Mouse (Mus musculus): ENCODE measurements around the gene Gm21698. TPM values are rescaled to one million over a fixed set of nuclear protein-coding genes. Genes with fewer than 3 reads are reported as not detected.
A peak's percentile ranks its signal among the peaks of the same experiment; 100 is the strongest.
"Not testable (repeated sequence)": the region's sequence is repeated elsewhere in the genome, so short reads cannot be mapped to it uniquely, and the experiment has no call there.

Gene Gm21698
- 0.11 TPM in 1 of 2 replicates, not detected in the other for polyA plus RNA-seq (2015; fragmentation: Nextera tagmentation; extraction: Ambion mirVana)

DNA sequence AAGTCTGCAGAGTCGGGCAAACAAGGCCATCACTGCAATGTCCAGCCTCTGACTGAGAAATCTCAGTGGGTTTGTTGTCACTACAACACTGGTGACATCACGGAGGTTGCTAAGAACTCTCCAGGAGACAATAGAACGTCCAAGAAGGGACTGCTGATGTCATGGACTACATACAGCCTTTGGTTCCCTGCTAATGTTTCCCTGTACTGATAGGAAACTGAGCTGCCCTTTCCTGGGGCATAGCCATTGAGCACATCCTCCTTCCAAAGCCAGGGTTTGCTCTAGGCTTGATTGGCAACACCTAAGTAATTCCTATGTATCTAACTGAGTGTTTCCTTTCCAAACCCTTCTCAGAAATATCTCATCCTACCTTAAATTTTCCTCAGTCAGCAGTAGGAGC lies at the start of gene Gm21698:
Gene Gm21698, minus strand, starts transcription at position 101 of the 400 bp plus-strand sequence.
- H3K27ac ChIP-seq; H3K36me3 ChIP-seq; H3K4me2 ChIP-seq; H3K9ac ChIP-seq; H3K4me3 ChIP-seq; H3K27me3 ChIP-seq; ATAC-seq (replicated peaks; ENCODE audit: insufficient number of reproducible peaks, insufficient read depth, low FRiP score, low read depth); H3K4me1 ChIP-seq (replicated peaks); H3K9me3 ChIP-seq (replicated peaks): not testable (repeated sequence)
- WGBS: no CpG with 5 or more reads among the region's 3 CpGs

- H3K4me1 ChIP-seq (replicated peaks); H3K4me3 ChIP-seq; H3K36me3 ChIP-seq; H3K4me2 ChIP-seq; H3K27me3 ChIP-seq; H3K9ac ChIP-seq; ATAC-seq (replicated peaks; ENCODE audit: insufficient number of reproducible peaks, insufficient read depth, low FRiP score, low read depth); H3K9me3 ChIP-seq (replicated peaks); H3K27ac ChIP-seq: not testable (repeated sequence)
- WGBS: no CpG with 5 or more reads among the region's 3 CpGs
Measured at GRCm38 (mm10) chr5:26022816-26023215, 34.4 kb upstream of the Gm21698 start, which contains the start of gene Gm5862. TSS of gene Gm5862 (minus strand) at chr5:26022916.

GRCm38 (mm10) chr5:26007697-26008096 lies 19.2 kb upstream of the Gm21698 start:
- 48% methylated on average over 7 of the region's 7 CpGs for WGBS
- not testable (repeated sequence) for ATAC-seq (replicated peaks; ENCODE audit: insufficient number of reproducible peaks, insufficient read depth, low FRiP score, low read depth); H3K9ac ChIP-seq; H3K4me3 ChIP-seq; H3K36me3 ChIP-seq; H3K27ac ChIP-seq; H3K9me3 ChIP-seq (replicated peaks); H3K4me1 ChIP-seq (replicated peaks)
- peak overlapping the region; percentile 58; the same call in 1 of the 2 replicates for H3K4me2 ChIP-seq
- H3K27me3 ChIP-seq: peaks cover 11% of the 10 kb centered on the region

DNA sequence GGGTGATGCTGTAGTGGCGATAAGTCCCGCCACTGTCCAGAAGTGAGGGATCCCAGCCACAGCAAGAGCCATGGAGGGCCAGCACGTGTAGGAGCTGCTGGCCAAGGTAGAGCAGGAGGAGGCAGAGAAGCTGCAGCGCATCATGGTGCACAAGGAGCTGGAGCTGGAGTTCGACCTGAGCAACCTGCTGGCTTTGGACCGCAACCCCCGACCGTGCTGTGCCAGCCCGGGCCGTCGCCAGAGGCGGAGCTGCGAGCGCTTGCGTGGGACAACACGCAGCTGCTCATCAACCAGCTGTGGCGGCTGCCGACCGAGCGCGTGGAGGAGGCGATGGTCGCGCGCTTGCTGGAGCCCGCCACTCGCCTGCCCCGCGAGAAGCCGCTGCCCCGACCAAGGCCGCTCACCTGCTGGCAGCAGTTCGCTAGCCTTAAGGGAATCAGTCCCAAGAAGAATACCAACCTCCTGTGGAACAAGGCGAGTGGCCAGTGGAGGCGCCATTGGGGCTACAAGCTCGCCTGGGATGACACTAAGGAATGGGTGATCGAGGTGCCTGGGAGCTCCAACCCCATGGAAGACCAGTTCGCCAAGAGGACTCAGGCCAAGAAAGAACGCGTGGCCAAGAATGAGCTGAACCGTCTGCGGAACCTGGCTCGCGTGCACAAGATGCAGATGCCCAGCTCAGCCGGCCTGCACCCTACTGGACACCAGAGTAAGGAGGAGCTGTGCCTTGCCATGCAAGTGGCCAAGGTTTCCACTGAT lies 18.7 kb upstream of the Gm21698 start:
- ATAC-seq (replicated peaks; ENCODE audit: insufficient number of reproducible peaks, insufficient read depth, low FRiP score, low read depth): peak; percentile 66
- not testable (repeated sequence) for H3K36me3 ChIP-seq; H3K9me3 ChIP-seq (replicated peaks); H3K4me1 ChIP-seq (replicated peaks); H3K27ac ChIP-seq; H3K9ac ChIP-seq
- peaks cover 11% of the 10 kb centered on the region for H3K27me3 ChIP-seq
- H3K4me2 ChIP-seq: peak overlapping the region; percentile 58
- 19% methylated on average over 45 of the region's 45 CpGs for WGBS
- H3K4me3 ChIP-seq: peak overlapping the region; percentile 26

- H3K4me3 ChIP-seq; H3K36me3 ChIP-seq; H3K4me1 ChIP-seq (replicated peaks); H3K27ac ChIP-seq; H3K9ac ChIP-seq; H3K4me2 ChIP-seq; ATAC-seq (replicated peaks; ENCODE audit: insufficient number of reproducible peaks, insufficient read depth, low FRiP score, low read depth); H3K9me3 ChIP-seq (replicated peaks): not testable (repeated sequence)
- WGBS: 64% methylated on average over 1 of the region's 2 CpGs
- peaks cover 11% of the 10 kb centered on the region for H3K27me3 ChIP-seq
Measured at GRCm38 (mm10) chr5:26004698-26005097, 16.2 kb upstream of the Gm21698 start, which contains the start of gene Gm1979. TSS of gene Gm1979 (minus strand) at chr5:26004798.

DNA sequence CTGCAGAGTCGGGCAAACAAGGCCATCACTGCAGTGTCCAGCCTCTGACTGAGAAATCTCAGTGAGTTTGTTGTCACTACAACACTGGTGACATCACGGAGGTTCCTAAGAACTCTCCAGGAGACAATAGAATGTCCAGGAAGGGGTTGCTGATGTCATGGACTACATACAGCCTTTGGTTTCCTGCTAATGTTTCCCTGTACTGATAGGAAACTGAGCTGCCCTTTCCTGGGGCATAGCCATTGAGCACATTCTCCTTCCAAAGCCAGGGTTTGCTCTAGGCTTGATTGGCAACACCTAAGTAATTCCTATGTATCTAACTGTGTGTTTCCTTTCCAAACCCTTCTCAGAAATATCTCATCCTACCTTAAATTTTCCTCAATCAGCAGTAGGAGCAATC lies 15.9 kb downstream of the Gm21698 start, which contains the start of gene Gm21680:
Gene Gm21680, minus strand, starts transcription at position 101 of the 400 bp plus-strand sequence.
- H3K36me3 ChIP-seq; H3K27me3 ChIP-seq; H3K9me3 ChIP-seq (replicated peaks); ATAC-seq (replicated peaks; ENCODE audit: insufficient number of reproducible peaks, insufficient read depth, low FRiP score, low read depth); H3K27ac ChIP-seq; H3K4me3 ChIP-seq; H3K9ac ChIP-seq; H3K4me2 ChIP-seq; H3K4me1 ChIP-seq (replicated peaks): not testable (repeated sequence)
- no CpG with 5 or more reads among the region's 2 CpGs for WGBS

GRCm38 (mm10) chr5:25957050-25957449 lies 31.4 kb downstream of the Gm21698 start:
- H3K27me3 ChIP-seq; H3K36me3 ChIP-seq; H3K9me3 ChIP-seq (replicated peaks); ATAC-seq (replicated peaks; ENCODE audit: insufficient number of reproducible peaks, insufficient read depth, low FRiP score, low read depth); H3K4me1 ChIP-seq (replicated peaks); H3K9ac ChIP-seq; H3K27ac ChIP-seq: not testable (repeated sequence)
- H3K4me2 ChIP-seq: peak overlapping the region; percentile 52
- 34% methylated on average over 17 of the region's 17 CpGs for WGBS
- peak overlapping the region; percentile 28 for H3K4me3 ChIP-seq

DNA sequence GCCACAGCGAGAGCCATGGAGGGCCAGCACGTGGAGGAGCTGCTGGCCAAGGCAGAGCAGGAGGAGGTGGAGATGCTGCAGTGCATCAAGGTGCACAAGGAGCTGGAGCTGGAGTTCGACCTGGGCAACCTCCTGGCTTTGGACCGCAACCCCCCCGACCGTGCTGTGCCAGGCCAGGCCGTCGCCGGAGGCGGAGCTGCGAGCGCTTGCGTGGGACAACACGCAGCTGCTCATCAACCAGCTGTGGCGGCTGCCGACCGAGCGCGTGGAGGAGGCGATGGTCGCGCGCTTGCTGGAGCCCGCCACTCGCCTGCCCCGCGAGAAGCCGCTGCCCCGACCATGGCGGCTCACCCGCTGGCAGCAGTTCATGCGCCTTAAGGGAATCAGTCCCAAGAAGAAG lies 31.8 kb downstream of the Gm21698 start:
- peak overlapping the region; percentile 28 for H3K4me3 ChIP-seq
- not testable (repeated sequence) for H3K36me3 ChIP-seq; H3K9ac ChIP-seq; ATAC-seq (replicated peaks; ENCODE audit: insufficient number of reproducible peaks, insufficient read depth, low FRiP score, low read depth); H3K9me3 ChIP-seq (replicated peaks); H3K27ac ChIP-seq; H3K27me3 ChIP-seq; H3K4me1 ChIP-seq (replicated peaks)
- 20% methylated on average over 32 of the region's 32 CpGs for WGBS
- H3K4me2 ChIP-seq: peak overlapping the region; percentile 52

DNA sequence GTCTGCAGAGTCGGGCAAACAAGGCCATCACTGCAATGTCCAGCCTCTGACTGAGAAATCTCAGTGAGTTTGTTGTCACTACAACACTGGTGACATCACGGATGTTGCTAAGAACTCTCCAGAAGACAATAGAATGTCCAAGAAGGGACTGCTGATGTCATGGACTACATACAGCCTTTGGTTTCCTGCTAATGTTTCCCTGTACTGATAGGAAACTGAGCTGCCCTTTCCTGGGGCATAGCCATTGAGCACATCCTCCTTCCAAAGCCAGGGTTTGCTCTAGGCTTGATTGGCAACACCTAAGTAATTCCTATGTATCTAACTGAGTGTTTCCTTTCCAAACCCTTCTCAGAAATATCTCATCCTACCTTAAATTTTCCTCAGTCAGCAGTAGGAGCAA lies 34.1 kb downstream of the Gm21698 start, which contains the start of gene Gm21671:
Gene Gm21671, minus strand, starts transcription at position 101 of the 400 bp plus-strand sequence.
- H3K9ac ChIP-seq; H3K4me1 ChIP-seq (replicated peaks); H3K4me2 ChIP-seq; H3K27me3 ChIP-seq; H3K4me3 ChIP-seq; H3K36me3 ChIP-seq; ATAC-seq (replicated peaks; ENCODE audit: insufficient number of reproducible peaks, insufficient read depth, low FRiP score, low read depth); H3K27ac ChIP-seq; H3K9me3 ChIP-seq (replicated peaks): not testable (repeated sequence)
- 59% methylated on average over 2 of the region's 2 CpGs for WGBS

- H3K36me3 ChIP-seq; H3K9ac ChIP-seq; H3K27me3 ChIP-seq; H3K4me3 ChIP-seq; H3K27ac ChIP-seq; H3K9me3 ChIP-seq (replicated peaks); H3K4me2 ChIP-seq; H3K4me1 ChIP-seq (replicated peaks); ATAC-seq (replicated peaks; ENCODE audit: insufficient number of reproducible peaks, insufficient read depth, low FRiP score, low read depth): not testable (repeated sequence)
- 74% methylated on average over 2 of the region's 2 CpGs for WGBS
Measured at GRCm38 (mm10) chr5:25945391-25945790, 43.1 kb downstream of the Gm21698 start.

GRCm38 (mm10) chr5:25942281-25942680 lies 46.2 kb downstream of the Gm21698 start, which contains the start of gene Gm21663:
TSS of gene Gm21663 (minus strand) at chr5:25942381.
- not testable (repeated sequence) for H3K9me3 ChIP-seq (replicated peaks); H3K36me3 ChIP-seq; H3K4me1 ChIP-seq (replicated peaks); ATAC-seq (replicated peaks; ENCODE audit: insufficient number of reproducible peaks, insufficient read depth, low FRiP score, low read depth); H3K4me3 ChIP-seq; H3K4me2 ChIP-seq; H3K27me3 ChIP-seq; H3K9ac ChIP-seq; H3K27ac ChIP-seq
- 46% methylated on average over 2 of the region's 2 CpGs for WGBS

Data from heart, embryonic 15.5 days (tissue).